Comparison of ENCODE assay signal across 11 mouse cellular contexts in genomic region chr9:24896498-24897261, GRCm38 (mm10).
DNase-seq lines count a peak whose midpoint lies in the region; ATAC-seq and TF ChIP-seq lines count a peak whose summit lies in the region.
"Had no signal": no experiment of that assay in that cellular context is flagged by ENCODE, and none has a peak within 500 bp of the region (broad histone marks: within the 10 kb centered on the region; RNA-seq: fewer than 3 reads in every experiment).

No protein-coding gene starts in this region.

- no peaks in the 10 kb centered on the region for H3K27me3 ChIP-seq in kidney, embryonic 16.5 days (ENCODE audit: insufficient read depth, low read length)
- H3K27me3 ChIP-seq in kidney, adult 2 months (replicated peaks; ENCODE audit: control insufficient read depth, insufficient read depth, low read length): no peaks in the 10 kb centered on the region; the same call in 1 of the 2 replicates
- H3K27me3 ChIP-seq in heart, embryonic 16.5 days (ENCODE audit: control insufficient read depth, insufficient read depth, low read length): no peaks in the 10 kb centered on the region
- no peaks in the 10 kb centered on the region for H3K27me3 ChIP-seq in lung, embryonic 16.5 days (ENCODE audit: control insufficient read depth, insufficient read depth, low read depth, low read length)
- H3K27me3 ChIP-seq in cerebellum, adult 2 months (ENCODE audit: control insufficient read depth, insufficient read depth, low read length): no peaks in the 10 kb centered on the region
- H3K27me3 ChIP-seq: neural tube, embryonic 13.5 days had no signal

- WGBS in kidney, embryonic 16.5 days: 57% methylated on average over 13 of the region's 13 CpGs
- WGBS in kidney, adult 2 months: 63% methylated on average over 13 of the region's 13 CpGs
- 45% methylated on average over 13 of the region's 13 CpGs for WGBS in heart, embryonic 16.5 days
- 35% methylated on average over 13 of the region's 13 CpGs for whole genome bisulfite sequencing in lung, embryonic 16.5 days
- WGBS in cerebellum, adult 2 months: 84% methylated on average over 13 of the region's 13 CpGs

- no peaks in the 10 kb centered on the region for H3K9me3 ChIP-seq in kidney, embryonic 16.5 days (ENCODE audit: low read length)
- no peaks in the 10 kb centered on the region for H3K9me3 ChIP-seq in heart, embryonic 16.5 days (replicated peaks; ENCODE audit: control insufficient read depth, low read length)
- no peaks in the 10 kb centered on the region for H3K9me3 ChIP-seq in lung, embryonic 16.5 days (ENCODE audit: control insufficient read depth, low read length)
- H3K9me3 ChIP-seq: neural tube, embryonic 13.5 days had no signal

- intact Hi-C loops in left cerebral cortex, postnatal 25 days (cut with DNase I): no loop called here

- TF ChIP-seq CTCF in kidney, adult 2 months (conservative IDR thresholded peaks at IDR 0.05; ENCODE audit: insufficient read depth, insufficient read length, low read depth, low read length): no peak
- no peak for TF ChIP-seq CTCF in cerebellum, adult 2 months (IDR thresholded peaks at IDR 0.05; ENCODE audit: borderline replicate concordance, insufficient read depth, low read depth, low read length)

- DNase-seq in kidney, adult 2 months: no peak
- peak; percentile 69 to 84 for DNase-seq in heart, adult 18-20 months
- DNase-seq in cerebellum, adult 2 months: no peak
- no peak for DNase-seq in spleen, adult 18-20 months
- DNase-seq in left cerebral cortex, postnatal 25 days (ENCODE audit: low spot score in 2 of 2): no peak
- DNase-seq: cerebellum, adult 11-12 months had no signal

- no peak overlapping the region for H3K9ac ChIP-seq in kidney, embryonic 16.5 days (replicated peaks; ENCODE audit: low read length)
- H3K9ac ChIP-seq in heart, embryonic 16.5 days (ENCODE audit: low read length): no peak overlapping the region
- H3K9ac ChIP-seq in lung, embryonic 16.5 days (ENCODE audit: low read length): no peak overlapping the region
- H3K9ac ChIP-seq: neural tube, embryonic 13.5 days had no signal

- H3K36me3 ChIP-seq in kidney, embryonic 16.5 days (ENCODE audit: insufficient read depth, low read length): no peaks in the 10 kb centered on the region
- no peaks in the 10 kb centered on the region for H3K36me3 ChIP-seq in kidney, adult 2 months (ENCODE audit: control insufficient read depth, insufficient read depth, low read length)
- H3K36me3 ChIP-seq in heart, embryonic 16.5 days (ENCODE audit: control insufficient read depth, insufficient read depth): no peaks in the 10 kb centered on the region
- H3K36me3 ChIP-seq in lung, embryonic 16.5 days (ENCODE audit: control insufficient read depth, insufficient read depth, low read length): no peaks in the 10 kb centered on the region
- H3K36me3 ChIP-seq: neural tube, embryonic 13.5 days had no signal

- H3K4me1 ChIP-seq in kidney, embryonic 16.5 days (ENCODE audit: insufficient read depth, low read length): no peaks in the 10 kb centered on the region
- H3K4me1 ChIP-seq in kidney, adult 2 months (ENCODE audit: control insufficient read depth, insufficient read depth, low read length): no peaks in the 10 kb centered on the region
- H3K4me1 ChIP-seq in heart, embryonic 16.5 days (ENCODE audit: control insufficient read depth, insufficient read depth, low read length): peaks cover 17% of the 10 kb centered on the region
- H3K4me1 ChIP-seq in lung, embryonic 16.5 days (replicated peaks; ENCODE audit: control insufficient read depth, insufficient read depth, low read length): 0 out of 2 replicates have a peak, but pooled peaks cover 3% of the 10 kb centered on the region
- no peaks in the 10 kb centered on the region for H3K4me1 ChIP-seq in cerebellum, adult 2 months (ENCODE audit: control insufficient read depth, insufficient read depth, low read length)
- H3K4me1 ChIP-seq: neural tube, embryonic 13.5 days had no signal

- no peak for TF ChIP-seq POLR2A in kidney, adult 2 months (IDR thresholded peaks at IDR 0.05; ENCODE audit: low read depth, low read length)
- no peak for TF ChIP-seq POLR2A in cerebellum, adult 2 months (IDR thresholded peaks at IDR 0.05; ENCODE audit: borderline replicate concordance, insufficient read depth, low read length)

- no peak overlapping the region for H3K4me3 ChIP-seq in kidney, embryonic 16.5 days (ENCODE audit: low read length)
- H3K4me3 ChIP-seq in kidney, adult 2 months (ENCODE audit: insufficient read depth, low read depth, low read length): no peak overlapping the region
- H3K4me3 ChIP-seq in heart, embryonic 16.5 days (ENCODE audit: low read length): no peak overlapping the region
- H3K4me3 ChIP-seq in lung, embryonic 16.5 days (ENCODE audit: low read length): no peak overlapping the region
- no peak overlapping the region for H3K4me3 ChIP-seq in cerebellum, adult 2 months (replicated peaks; ENCODE audit: insufficient read depth, low read depth, low read length)
- H3K4me3 ChIP-seq: neural tube, embryonic 13.5 days had no signal

- peak; percentile 94 for ATAC-seq in kidney, embryonic 16.5 days (ENCODE audit: low FRiP score, low TSS enrichment)
- peak; percentile 61 for ATAC-seq in heart, embryonic 16.5 days (replicated peaks; ENCODE audit: extremely low read depth, insufficient read depth, low FRiP score)
- ATAC-seq in lung, embryonic 16.5 days (ENCODE audit: low read depth): peak; percentile 95
- ATAC-seq: midbrain, embryonic 16.5 days had no signal

- no peak overlapping the region for H3K4me2 ChIP-seq in kidney, embryonic 16.5 days (replicated peaks; ENCODE audit: low read depth, low read length)
- no peak overlapping the region for H3K4me2 ChIP-seq in heart, embryonic 16.5 days (ENCODE audit: low read depth, low read length)
- H3K4me2 ChIP-seq in lung, embryonic 16.5 days (ENCODE audit: low read depth, low read length): no peak overlapping the region
- H3K4me2 ChIP-seq: neural tube, embryonic 13.5 days had no signal

- H3K27ac ChIP-seq in kidney, embryonic 16.5 days (ENCODE audit: low read length): peak overlapping the region; percentile 50; the same call in 1 of the 2 replicates
- H3K27ac ChIP-seq in kidney, adult 2 months (ENCODE audit: insufficient read depth, low read depth, low read length): no peak overlapping the region
- H3K27ac ChIP-seq in heart, embryonic 16.5 days (ENCODE audit: low read length): peak overlapping the region; percentile 58
- H3K27ac ChIP-seq in lung, embryonic 16.5 days (ENCODE audit: low read length): peak overlapping the region; percentile 47
- H3K27ac ChIP-seq in cerebellum, adult 2 months (ENCODE audit: insufficient read depth, low read length): no peak overlapping the region
- H3K27ac ChIP-seq: neural tube, embryonic 13.5 days had no signal

Comparison
In these comparisons a context has a peak if more than half of its experiments do, and no peak if none do; other contexts are left out.
1. H3K27ac ChIP-seq: peak in kidney, embryonic 16.5 days (single experiment), heart, embryonic 16.5 days (single experiment) and lung, embryonic 16.5 days (single experiment); none in kidney, adult 2 months (single experiment) and cerebellum, adult 2 months (single experiment).
2. DNase-seq: peak in heart, adult 18-20 months (2 of 2); none in kidney, adult 2 months (single experiment), cerebellum, adult 2 months (0 of 2), spleen, adult 18-20 months (0 of 2) and left cerebral cortex, postnatal 25 days (0 of 2).
3. Peak in every context shown above with its lines, with median percentiles within 50 percentile points of each other: ATAC-seq.